Mouse (Mus musculus) heart, embryonic 10.5 days (tissue): ENCODE measurements at regions not wholly inside any gene's neighbourhood (a gene's known extent, or its start where the extent isn't known, plus 50 kb on each side); places are given as distances from the start of the nearest gene placed in this dataset.

Source experiments
- DNase-seq: peaks from one replicate; pipeline ENCODE4 v3.0.0-alpha.2; 2017; ENCODE audit warnings: low spot score
- H3K27ac ChIP-seq: fragments of 300-500 bp; sonication (generic); 2 replicates; pipeline ENCODE4 v1.5.1; 2016; ENCODE audit warnings: mild to moderate bottlenecking
- H3K27me3 ChIP-seq: fragments of 300-500 bp; sonication (generic); 2 replicates; pipeline ENCODE4 v1.6.1; 2016; ENCODE audit warnings: mild to moderate bottlenecking; ENCODE audit not compliant: poor library complexity, insufficient read depth, severe bottlenecking
- H3K36me3 ChIP-seq: fragments of 300-500 bp; sonication (generic); 2 replicates; pipeline ENCODE4 v1.6.1; 2016; ENCODE audit warnings: mild to moderate bottlenecking, moderate library complexity
- H3K4me1 ChIP-seq: fragments of 300-500 bp; sonication (generic); 2 replicates; pipeline ENCODE4 v1.6.1; 2016; ENCODE audit warnings: mild to moderate bottlenecking
- H3K4me3 ChIP-seq: fragments of 300-500 bp; sonication (generic); 2 replicates; pipeline ENCODE4 v1.5.1; 2016; ENCODE audit warnings: mild to moderate bottlenecking, moderate library complexity
- H3K9me3 ChIP-seq: fragments of 300-500 bp; sonication (generic); 2 replicates; pipeline ENCODE4 v1.6.1; 2016; ENCODE audit warnings: mild to moderate bottlenecking, moderate library complexity
- WGBS: fragments of 180-500 bp; shearing (Covaris S2); methylation state at CpG from one replicate; pipeline ENCODE4 v1.1.7; 2016; 5-methylcytosine and 5-hydroxymethylcytosine counted together

- Histone ChIP-seq H3K9me3 (no peaks in the 10 kb centered on the region), H3K4me1 (no peaks in the 10 kb centered on the region), H3K36me3 (no peaks in the 10 kb centered on the region), H3K27ac (no peak overlapping the region), H3K27me3 (no peaks in the 10 kb centered on the region), H3K4me3 (no peak overlapping the region)
- 63% methylated on average over 4 of the region's 4 CpGs for WGBS
- no peak for DNase-seq
Measured at GRCm38 (mm10) chr14:100423790-100424189, 139.3 kb upstream of the Klf12 start.

DNA sequence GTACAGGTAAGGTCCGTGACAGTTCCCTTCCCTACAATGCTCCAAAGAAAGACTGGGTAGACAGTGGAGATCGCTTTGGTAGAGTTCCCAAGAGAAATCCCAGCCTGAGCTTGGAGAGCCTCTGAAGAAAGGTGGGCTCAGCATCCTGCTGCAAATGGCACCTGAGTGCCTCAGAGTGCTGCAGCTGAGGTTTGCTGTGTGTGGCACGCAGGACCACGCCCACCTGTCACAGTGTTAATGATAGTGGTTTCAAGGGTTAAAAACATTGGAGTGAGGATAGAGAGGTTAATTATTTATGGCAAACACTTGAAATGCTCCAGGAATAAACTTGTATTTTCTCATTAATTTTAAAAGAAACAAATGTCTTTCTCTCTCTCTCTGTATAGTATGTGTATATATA lies 137.2 kb upstream of the Klf12 start:
- WGBS, result 76% methylated on average over 4 of the region's 4 CpGs
- Histone ChIP-seq H3K27ac (no peak overlapping the region), H3K36me3 (no peaks in the 10 kb centered on the region), H3K27me3 (no peaks in the 10 kb centered on the region), H3K4me1 (no peaks in the 10 kb centered on the region), H3K4me3 (no peak overlapping the region), H3K9me3 (no peaks in the 10 kb centered on the region)
- DNase-seq, result no peak

- Histone ChIP-seq H3K36me3 (no peaks in the 10 kb centered on the region), H3K27ac (no peak overlapping the region), H3K27me3 (no peaks in the 10 kb centered on the region), H3K4me3 (no peak overlapping the region), H3K9me3 (no peaks in the 10 kb centered on the region), H3K4me1 (no peaks in the 10 kb centered on the region)
- 76% methylated on average over 4 of the region's 4 CpGs for WGBS
- DNase-seq, result no peak
Measured at GRCm38 (mm10) chr14:100415099-100415498, 130.6 kb upstream of the Klf12 start.

GRCm38 (mm10) chr14:100412211-100412610 lies 127.7 kb upstream of the Klf12 start:
- Histone ChIP-seq H3K27me3 (no peaks in the 10 kb centered on the region), H3K9me3 (no peaks in the 10 kb centered on the region)

GRCm38 (mm10) chr14:100397191-100397590 lies 112.7 kb upstream of the Klf12 start:
- Histone ChIP-seq H3K27ac (no peak overlapping the region), H3K4me1 (no peaks in the 10 kb centered on the region), H3K9me3 (no peaks in the 10 kb centered on the region), H3K36me3 (no peaks in the 10 kb centered on the region), H3K4me3 (no peak overlapping the region), H3K27me3 (no peaks in the 10 kb centered on the region)
- no peak for DNase-seq
- 88% methylated on average over 5 of the region's 5 CpGs for WGBS

More at GRCm38 (mm10) chr14:100412211-100412610, 127.7 kb upstream of the Klf12 start:
- Histone ChIP-seq H3K36me3 (no peaks in the 10 kb centered on the region), H3K4me1 (no peaks in the 10 kb centered on the region), H3K4me3 (no peak overlapping the region), H3K27ac (no peak overlapping the region)
- DNase-seq, result no peak
- 84% methylated on average over 1 of the region's 1 CpGs for WGBS

DNA sequence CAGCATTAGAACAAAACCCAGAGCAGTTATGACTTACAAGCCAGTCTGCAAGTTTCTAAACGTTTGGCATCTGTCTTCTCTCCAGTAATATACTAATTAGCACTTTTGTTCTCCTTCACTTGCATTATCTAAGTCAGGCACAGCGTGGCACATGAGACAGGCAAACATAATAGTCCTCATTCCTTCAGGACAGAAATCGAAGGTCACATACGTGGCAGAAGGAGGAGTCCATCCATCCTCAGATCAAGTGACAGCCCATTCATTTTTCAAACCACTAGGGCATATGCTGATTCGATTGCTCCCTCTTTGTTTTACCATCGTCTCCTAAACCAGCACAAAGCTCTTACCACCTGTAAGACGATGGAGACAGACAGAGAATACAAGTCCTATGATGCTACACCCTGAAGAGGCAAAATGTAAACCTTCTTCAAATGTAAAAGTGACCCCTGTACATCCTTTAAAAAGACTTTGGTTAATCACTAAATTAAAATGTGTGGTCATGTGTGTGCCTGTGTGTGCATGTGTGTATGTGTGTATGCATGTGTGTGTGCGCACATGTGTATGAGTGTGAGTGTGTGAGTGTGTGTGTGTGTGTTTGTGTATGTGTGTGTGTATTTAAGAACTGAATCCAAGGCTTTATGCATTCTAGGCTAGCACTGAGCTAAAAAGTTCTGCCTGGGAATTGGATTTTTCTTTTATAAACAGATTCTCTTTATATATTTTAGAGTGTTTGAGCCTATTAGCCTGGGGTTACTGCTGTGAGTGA lies 90.9 kb upstream of the Klf12 start:
- Histone ChIP-seq H3K36me3 (no peaks in the 10 kb centered on the region), H3K4me3 (no peak overlapping the region), H3K4me1 (no peaks in the 10 kb centered on the region), H3K9me3 (no peaks in the 10 kb centered on the region), H3K27ac (no peak overlapping the region), H3K27me3 (no peaks in the 10 kb centered on the region)
- 71% methylated on average over 8 of the region's 8 CpGs for WGBS
- no peak for DNase-seq

DNA sequence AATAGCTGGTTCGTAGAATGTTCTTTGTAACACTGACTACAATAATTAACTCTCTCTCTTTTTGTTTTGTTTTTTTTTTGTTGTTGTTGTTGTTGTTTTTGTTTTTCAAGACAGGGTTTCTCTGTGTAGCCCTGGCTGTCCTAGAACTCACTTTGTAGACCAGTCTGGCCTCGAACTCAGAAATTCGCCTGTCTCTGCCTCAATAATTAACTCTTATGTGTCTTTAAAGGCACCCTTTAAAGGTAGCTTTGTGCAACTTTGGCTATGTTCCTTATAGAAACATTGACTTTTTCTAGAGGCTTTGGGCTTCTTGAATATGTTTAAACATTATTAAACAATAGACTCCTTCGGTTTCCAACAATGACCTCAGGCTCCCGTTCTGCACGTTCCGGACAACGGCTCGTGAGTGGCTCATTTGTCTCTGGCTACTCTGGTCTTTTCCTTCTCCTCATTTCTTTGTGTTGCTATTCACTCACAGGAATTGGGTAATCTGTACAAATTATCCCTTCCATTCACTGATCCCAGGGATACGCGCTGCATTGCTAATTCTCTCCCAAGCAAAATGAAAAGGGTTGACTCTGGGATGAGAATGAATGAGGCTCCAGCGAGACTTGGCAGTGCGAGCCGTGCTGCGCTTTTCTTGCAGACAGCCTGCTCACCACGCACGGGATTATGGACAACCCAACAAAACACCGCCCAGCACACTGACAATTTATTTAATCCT lies 90.2 kb upstream of the Klf12 start:
- no peaks in the 10 kb centered on the region for H3K9me3 ChIP-seq
- DNase-seq, result no peak
- no peak overlapping the region for H3K27ac ChIP-seq
- H3K36me3 ChIP-seq, result no peaks in the 10 kb centered on the region
- 85% methylated on average over 18 of the region's 18 CpGs for WGBS
- no peak overlapping the region for H3K4me3 ChIP-seq
- no peaks in the 10 kb centered on the region for H3K27me3 ChIP-seq
- H3K4me1 ChIP-seq, result no peaks in the 10 kb centered on the region

- DNase-seq, result no peak
- Histone ChIP-seq H3K27me3 (no peaks in the 10 kb centered on the region), H3K4me3 (no peak overlapping the region), H3K36me3 (no peaks in the 10 kb centered on the region), H3K27ac (no peak overlapping the region), H3K9me3 (no peaks in the 10 kb centered on the region), H3K4me1 (no peaks in the 10 kb centered on the region)
- WGBS, result 79% methylated on average over 5 of the region's 5 CpGs
Measured at GRCm38 (mm10) chr14:100366234-100366864, 81.9 kb upstream of the Klf12 start.

DNA sequence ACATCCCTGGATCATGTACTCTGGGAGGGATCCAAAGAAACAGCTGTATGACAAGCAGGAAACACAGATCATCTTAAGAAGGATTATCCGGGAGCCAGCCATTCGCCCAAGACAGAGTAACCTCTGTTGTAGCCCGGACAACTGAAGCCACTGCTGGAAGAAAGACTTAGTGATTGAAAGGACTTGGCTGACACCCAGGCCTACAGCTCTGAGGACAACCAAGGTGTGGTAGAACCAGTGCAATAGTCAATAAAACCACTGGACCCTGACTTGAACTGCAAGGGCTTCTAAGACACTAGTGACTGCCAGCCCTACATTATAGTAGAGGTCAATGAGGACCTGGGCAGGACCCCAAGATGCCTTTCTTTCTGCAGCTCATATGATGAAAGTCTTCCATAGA lies 78.3 kb upstream of the Klf12 start:
- 68% methylated on average over 3 of the region's 3 CpGs for WGBS
- Histone ChIP-seq H3K4me3 (no peak overlapping the region), H3K36me3 (no peaks in the 10 kb centered on the region), H3K27ac (no peak overlapping the region), H3K27me3 (no peaks in the 10 kb centered on the region), H3K4me1 (no peaks in the 10 kb centered on the region), H3K9me3 (no peaks in the 10 kb centered on the region)
- no peak for DNase-seq

- Histone ChIP-seq H3K36me3 (no peaks in the 10 kb centered on the region), H3K27ac (no peak overlapping the region), H3K27me3 (no peaks in the 10 kb centered on the region), H3K4me3 (no peak overlapping the region), H3K4me1 (0 out of 2 replicates have a peak, but pooled peaks cover 4% of the 10 kb centered on the region), H3K9me3 (no peaks in the 10 kb centered on the region)
- 80% methylated on average over 1 of the region's 1 CpGs for WGBS
- DNase-seq, result no peak
Measured at GRCm38 (mm10) chr14:100361346-100362029, 77.0 kb upstream of the Klf12 start.

DNA sequence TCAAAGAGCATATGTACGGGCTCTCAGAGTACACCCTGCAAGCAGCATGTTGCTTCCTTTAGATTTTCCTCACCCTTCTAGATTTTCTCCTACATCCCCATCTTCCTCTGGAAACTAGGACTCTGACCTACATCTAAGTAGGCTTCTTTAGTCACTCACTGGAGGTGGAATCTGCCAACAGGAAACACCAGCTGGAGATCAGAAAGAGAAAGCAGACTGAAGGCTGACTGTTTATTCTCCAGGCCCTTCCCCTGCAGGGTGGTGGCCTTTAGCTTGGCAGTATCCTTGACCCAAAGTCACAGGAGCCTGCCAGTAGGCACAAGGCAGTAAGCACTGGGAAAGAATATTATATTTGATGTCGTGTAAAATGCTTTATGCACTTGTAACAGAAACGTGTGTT lies 75.4 kb upstream of the Klf12 start:
- H3K27ac ChIP-seq, result no peak overlapping the region
- H3K27me3 ChIP-seq, result no peaks in the 10 kb centered on the region
- no peaks in the 10 kb centered on the region for H3K36me3 ChIP-seq
- H3K4me3 ChIP-seq, result no peak overlapping the region
- no peaks in the 10 kb centered on the region for H3K9me3 ChIP-seq
- 0 out of 2 replicates have a peak, but pooled peaks cover 4% of the 10 kb centered on the region for H3K4me1 ChIP-seq
- DNase-seq, result no peak
- WGBS, result 81% methylated on average over 3 of the region's 3 CpGs

DNA sequence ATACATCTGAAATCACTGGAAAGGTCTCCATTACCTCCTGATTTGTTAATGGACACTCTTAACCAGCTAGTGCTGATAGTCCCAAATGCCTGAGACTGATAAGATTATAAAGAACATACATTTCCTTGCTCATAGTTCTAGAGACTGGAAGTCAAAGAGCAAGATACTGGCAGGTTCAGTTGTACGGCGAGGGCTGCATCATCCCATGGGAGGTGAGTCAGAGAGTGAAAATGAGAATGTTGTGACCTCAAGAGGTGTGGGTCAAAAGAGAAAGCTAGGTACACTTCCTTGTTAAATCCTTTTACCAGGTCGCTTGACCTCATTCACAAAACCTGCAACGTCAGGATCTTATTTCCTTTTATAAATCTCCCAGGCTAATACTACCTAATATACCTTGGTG lies 72.7 kb upstream of the Klf12 start:
- Histone ChIP-seq H3K36me3 (no peaks in the 10 kb centered on the region), H3K27ac (no peak overlapping the region), H3K27me3 (no peaks in the 10 kb centered on the region), H3K4me1 (0 out of 2 replicates have a peak, but pooled peaks cover 4% of the 10 kb centered on the region), H3K4me3 (no peak overlapping the region), H3K9me3 (no peaks in the 10 kb centered on the region)
- DNase-seq, result no peak
- whole genome bisulfite sequencing, result 57% methylated on average over 4 of the region's 4 CpGs

DNA sequence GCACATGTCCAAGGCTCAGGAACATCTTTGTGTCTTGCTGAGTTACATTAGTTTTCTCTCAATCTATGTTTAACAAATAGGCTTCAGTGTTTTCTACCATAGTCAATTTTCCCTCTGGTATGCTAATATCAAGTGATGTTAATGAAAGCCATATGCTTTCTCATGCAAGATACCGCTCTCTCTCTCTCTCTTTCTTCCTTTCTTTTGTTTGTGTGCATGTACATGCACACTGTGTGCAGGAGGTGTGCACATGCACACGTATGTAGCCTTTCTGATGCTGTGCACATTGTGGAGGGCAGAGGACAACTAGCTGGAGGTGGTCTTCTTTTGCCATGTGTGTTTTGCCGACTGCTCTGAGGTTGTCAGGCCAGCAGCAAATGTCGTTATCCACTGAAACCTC lies 69.0 kb upstream of the Klf12 start:
- DNase-seq, result no peak
- H3K36me3 ChIP-seq, result no peaks in the 10 kb centered on the region
- WGBS, result 70% methylated on average over 4 of the region's 4 CpGs
- 0 out of 2 replicates have a peak, but pooled peaks cover 4% of the 10 kb centered on the region for H3K4me1 ChIP-seq
- H3K27me3 ChIP-seq, result no peaks in the 10 kb centered on the region
- no peak overlapping the region for H3K4me3 ChIP-seq
- H3K9me3 ChIP-seq, result no peaks in the 10 kb centered on the region
- H3K27ac ChIP-seq, result no peak overlapping the region
